Mouse (Mus musculus) spleen, adult 2 months (tissue): ENCODE data around the gene Ffar3.
"Not testable (repeated sequence)": the region's sequence is repeated elsewhere in the genome, so short reads cannot be mapped to it uniquely, and the experiment has no call there.

Experiments used
- CTCF ChIP-seq: fragments of 200-500 bp; IDR thresholded peaks from 2 replicates; pipeline ENCODE4 v1.5.1; 2011; ENCODE audit warnings: mild to moderate bottlenecking, inconsistent platforms; ENCODE audit not compliant: insufficient read depth, insufficient read length, insufficient replicate concordance; ENCODE audit errors: extremely low read depth
- POLR2A ChIP-seq: fragments of 200-500 bp; IDR thresholded peaks from 2 replicates; pipeline ENCODE4 v1.6.1; 2011; ENCODE audit warnings: low read depth, low read length, inconsistent platforms

DNA sequence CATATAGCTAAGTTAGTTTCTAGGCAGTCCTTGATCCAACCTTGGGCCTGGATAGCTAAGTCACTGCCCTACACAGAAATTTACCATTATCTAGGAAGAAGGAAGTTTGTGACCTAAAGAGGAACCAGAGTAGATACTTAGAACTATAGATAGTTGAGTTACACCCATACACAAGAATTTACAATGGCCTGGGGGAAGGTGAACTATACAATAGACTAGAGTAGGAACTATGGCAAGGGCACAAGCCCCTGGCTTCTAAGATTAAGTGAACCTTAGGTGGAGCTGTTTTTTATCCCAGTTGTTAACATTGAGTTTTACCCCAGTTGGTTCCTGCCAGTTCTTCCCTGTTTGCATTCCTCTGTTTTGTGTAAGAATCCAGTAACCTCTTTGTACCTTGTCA, 27.1 kb downstream of the Ffar3 start:
- not testable (repeated sequence) for TF ChIP-seq CTCF, POLR2A
